Mouse (Mus musculus): ENCODE data around the gene Hyal3. TPM values are rescaled to one million over a fixed set of nuclear protein-coding genes. Genes with fewer than 3 reads are reported as not detected.

Gene Hyal3
- polyA plus RNA-seq, 1 experiment from 2014 or later = 1.3 TPM

DNA sequence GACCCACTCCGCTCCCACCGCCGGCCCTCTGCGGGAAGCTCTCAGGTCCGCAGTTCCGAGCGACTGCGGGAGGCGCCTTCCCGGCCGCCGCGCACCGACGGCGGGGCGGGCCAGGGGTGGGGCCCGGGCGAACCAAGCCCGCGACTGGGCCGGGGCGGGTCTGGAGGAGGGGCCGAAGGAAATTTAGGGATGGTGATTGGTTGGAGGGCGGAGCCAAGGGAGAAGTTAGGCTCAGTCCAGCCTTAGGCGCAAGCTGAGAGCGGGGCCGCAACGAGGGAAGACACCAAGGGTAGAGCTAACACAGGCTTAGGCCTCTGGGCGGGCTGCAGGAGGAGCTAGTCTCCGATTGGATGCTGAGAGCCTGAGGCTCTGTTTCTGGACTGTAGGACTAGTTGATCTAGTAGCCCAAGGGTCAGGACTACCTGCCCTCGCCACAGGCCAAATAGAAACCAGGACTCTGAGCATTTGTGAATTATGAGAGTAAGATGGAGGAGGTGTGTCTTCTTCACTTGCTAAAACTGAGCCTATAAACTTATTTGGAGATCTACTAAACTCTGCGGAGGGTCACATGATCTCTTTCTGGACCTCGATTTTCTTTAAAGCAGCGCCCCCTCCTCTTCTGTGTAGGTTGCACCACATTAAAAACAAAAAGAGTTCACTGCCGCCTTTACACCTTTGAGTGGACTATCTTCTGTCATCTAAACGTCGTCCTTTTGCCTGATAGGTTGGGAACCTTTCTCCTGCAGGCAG lies 54.8 kb downstream of the Hyal3 start, which contains the start of gene Gnai2:
TSS of gene Gnai2 (minus strand) at position 89 of the 750 bp plus-strand sequence.
- H3K9me3 ChIP-seq (replicated peaks; ENCODE audit: low read length) = no peaks in the 10 kb centered on the region
- peak within 1 kb of the TSS; percentile 91 for H3K9ac ChIP-seq (ENCODE audit: low read depth, low read length)
- no peaks in the 10 kb centered on the region for H3K27me3 ChIP-seq (ENCODE audit: insufficient read depth, low read length)
- H3K27ac ChIP-seq = peak within 1 kb of the TSS; percentile 92
- TF ChIP-seq CTCF (IDR thresholded peaks at IDR 0.05; ENCODE audit: low read depth) = no peak
- H3K4me1 ChIP-seq (replicated peaks; ENCODE audit: insufficient read depth, low read length) = peaks cover 21% of the 10 kb centered on the region
- DNase-seq (ENCODE audit: low spot score) = peak; percentile 100
- WGBS = 2% methylated on average over 38 of the region's 38 CpGs
- peak within 1 kb of the TSS; percentile 98 for H3K4me2 ChIP-seq (ENCODE audit: low read length)
- peak within 1 kb of the TSS; percentile 72 for H3K4me3 ChIP-seq (replicated peaks; ENCODE audit: low read depth, low read length)
- no peaks in the 10 kb centered on the region for H3K36me3 ChIP-seq (ENCODE audit: insufficient read depth, low read length)
- peak; percentile 96 for ATAC-seq (replicated peaks; ENCODE audit: low FRiP score, low read depth)

Other genes starting within 250 kb of the Hyal3 start
- gene Hemk1, start 242.5 kb upstream of the Hyal3 start, polyA plus RNA-seq (2015; fragmentation: Nextera tagmentation; extraction: Ambion mirVana) = 10.1 and 11.5 TPM in 2 replicates
- 2.0 and 2.2 TPM in 2 replicates for gene 6430571L13Rik, start 240.2 kb upstream of the Hyal3 start, polyA plus RNA-seq (2015; fragmentation: Nextera tagmentation; extraction: Ambion mirVana)
- gene Cacna2d2, start 181.2 kb upstream of the Hyal3 start, polyA plus RNA-seq (2015; fragmentation: Nextera tagmentation; extraction: Ambion mirVana) = 0.64 TPM in 2 replicates
- 53.2 and 54.7 TPM in 2 replicates for gene Tmem115, start 46.9 kb upstream of the Hyal3 start, polyA plus RNA-seq (2015; fragmentation: Nextera tagmentation; extraction: Ambion mirVana)
- 50.1 and 53.9 TPM in 2 replicates for gene Cyb561d2, start 38.6 kb upstream of the Hyal3 start, polyA plus RNA-seq (2015; fragmentation: Nextera tagmentation; extraction: Ambion mirVana)
- 43.8 and 45.5 TPM in 2 replicates for gene Nprl2, start 38.6 kb upstream of the Hyal3 start, polyA plus RNA-seq (2015; fragmentation: Nextera tagmentation; extraction: Ambion mirVana)
- 6.7 and 7.9 TPM in 2 replicates for gene Zmynd10, start 33.5 kb upstream of the Hyal3 start, polyA plus RNA-seq (2015; fragmentation: Nextera tagmentation; extraction: Ambion mirVana)
- 49.8 and 53.6 TPM in 2 replicates for gene Rassf1, start 29.3 kb upstream of the Hyal3 start, polyA plus RNA-seq (2015; fragmentation: Nextera tagmentation; extraction: Ambion mirVana)
- gene Tusc2, start 17.6 kb upstream of the Hyal3 start, polyA plus RNA-seq (2015; fragmentation: Nextera tagmentation; extraction: Ambion mirVana) = 52.1 and 53.0 TPM in 2 replicates
- gene Hyal2, start 12.9 kb upstream of the Hyal3 start, polyA plus RNA-seq (2015; fragmentation: Nextera tagmentation; extraction: Ambion mirVana) = 87.7 and 88.8 TPM in 2 replicates
- 5.0 and 6.0 TPM in 2 replicates for gene Hyal1, start 3.9 kb upstream of the Hyal3 start, polyA plus RNA-seq (2015; fragmentation: Nextera tagmentation; extraction: Ambion mirVana)
- gene Naa80, start 1.9 kb upstream of the Hyal3 start, polyA plus RNA-seq (2015; fragmentation: Nextera tagmentation; extraction: Ambion mirVana) = 20.3 and 22.3 TPM in 2 replicates
- gene Ifrd2, start 6.8 kb downstream of the Hyal3 start, polyA plus RNA-seq (2015; fragmentation: Nextera tagmentation; extraction: Ambion mirVana) = 28.9 and 29.9 TPM in 2 replicates
- 30.5 and 33.3 TPM in 2 replicates for gene Sema3b, start 28.4 kb downstream of the Hyal3 start, polyA plus RNA-seq (2015; fragmentation: Nextera tagmentation; extraction: Ambion mirVana)
- 351 and 359 TPM in 2 replicates for gene Gnai2, start 54.5 kb downstream of the Hyal3 start, polyA plus RNA-seq (2015; fragmentation: Nextera tagmentation; extraction: Ambion mirVana)
- 12.9 and 14.7 TPM in 2 replicates for gene Slc38a3, start 88.7 kb downstream of the Hyal3 start, polyA plus RNA-seq (2015; fragmentation: Nextera tagmentation; extraction: Ambion mirVana)
- 0.89 and 1.2 TPM in 2 replicates for gene Gnat1, start 98.9 kb downstream of the Hyal3 start, polyA plus RNA-seq (2015; fragmentation: Nextera tagmentation; extraction: Ambion mirVana)
- gene Sema3f, start 129.7 kb downstream of the Hyal3 start, polyA plus RNA-seq (2015; fragmentation: Nextera tagmentation; extraction: Ambion mirVana) = 16.2 and 17.3 TPM in 2 replicates
- gene Rbm5, start 190.2 kb downstream of the Hyal3 start, polyA plus RNA-seq (2015; fragmentation: Nextera tagmentation; extraction: Ambion mirVana) = 108 and 113 TPM in 2 replicates

All from kidney, postnatal 0 days (tissue).